Mouse (Mus musculus): ENCODE results near the gene Polq.
"Not testable (repeated sequence)": the region's sequence is repeated elsewhere in the genome, so short reads cannot be mapped to it uniquely, and the experiment has no call there.

The Polq gene

GRCm38 (mm10) chr16:37108763-37109162, 97.2 kb downstream of the Polq start:
- DNase-seq = peak; percentile 27

DNA sequence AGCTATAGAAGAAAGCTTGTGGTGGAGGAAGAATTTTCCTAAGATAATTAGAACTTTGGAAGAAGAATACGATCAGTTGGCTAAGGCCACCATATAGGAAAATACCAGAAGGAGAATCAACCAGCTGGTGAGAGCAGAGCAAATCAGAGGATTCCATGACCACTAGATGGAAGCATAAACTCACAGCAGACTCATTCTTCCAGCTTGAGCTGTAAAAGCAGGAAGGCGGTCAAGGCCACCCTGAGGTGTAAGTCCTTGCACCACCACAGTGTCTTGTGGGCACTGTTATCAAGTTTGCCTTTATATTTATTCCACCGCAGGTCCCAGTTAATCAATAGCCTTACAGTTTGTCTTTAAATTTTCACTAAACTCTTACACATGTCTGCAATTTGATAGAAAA, 97.7 kb downstream of the Polq start:
- DNase-seq = peak; percentile 63

DNA sequence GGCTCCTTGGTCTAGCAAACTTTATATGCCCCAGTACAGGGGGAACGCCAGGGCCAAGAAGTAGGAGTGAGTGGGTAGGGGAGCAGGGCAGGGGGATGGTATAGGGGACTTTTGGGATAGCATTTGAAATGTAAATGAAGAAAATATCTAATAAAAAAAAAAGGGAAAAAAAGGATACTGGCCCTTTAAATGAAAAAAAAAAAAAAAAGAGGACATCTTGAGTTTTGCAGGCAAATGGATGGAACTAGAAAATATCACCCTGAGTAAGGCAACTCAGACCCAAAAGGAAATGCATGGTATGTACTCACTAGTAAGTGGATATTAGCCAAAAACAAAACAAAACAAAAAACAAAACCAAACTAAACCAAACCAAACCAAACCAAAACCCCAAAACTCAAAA, 113.6 kb downstream of the Polq start:
- DNase-seq = not testable (repeated sequence)

Data from cerebellum, adult 8-10 months (tissue).